ENCODE assay signal across 29 mouse cellular contexts in the genomic region with DNA sequence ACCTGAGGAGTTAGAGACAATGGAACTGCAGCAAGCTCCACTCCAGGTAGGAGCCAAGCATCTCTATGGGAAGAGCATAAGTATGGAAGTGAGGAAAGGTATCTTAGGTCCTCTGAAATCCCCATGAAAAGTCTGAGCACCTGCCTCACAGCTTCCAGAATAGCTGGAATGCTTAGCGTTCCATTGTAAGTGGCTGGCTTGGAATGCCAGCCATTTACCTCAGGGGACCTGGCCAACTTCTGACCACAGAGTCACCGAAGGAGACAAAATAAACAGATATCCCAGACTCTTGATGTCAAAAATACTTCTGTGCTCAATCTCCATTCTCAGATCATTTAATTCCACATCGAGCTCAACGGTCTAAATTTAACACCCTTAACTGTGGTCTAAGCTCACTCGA.
DNase-seq lines count a peak whose midpoint lies in the region; ATAC-seq lines count a peak whose summit lies in the region.
"Had no signal": no experiment of that assay in that cellular context is flagged by ENCODE, and none has a peak within 500 bp of the region (broad histone marks: within the 10 kb centered on the region; RNA-seq: fewer than 3 reads in every experiment).

No protein-coding gene starts in this region.

- no peak for ATAC-seq in kidney, embryonic 14.5 days (ENCODE audit: low FRiP score, low TSS enrichment)
- ATAC-seq in lung, embryonic 16.5 days (ENCODE audit: low read depth), result no peak
- no peak for ATAC-seq in neural tube, embryonic 15.5 days (ENCODE audit: low FRiP score)
- ATAC-seq: forebrain, embryonic 16.5 days; intestine, postnatal 0 days; midbrain, embryonic 16.5 days had no signal

- H3K27ac ChIP-seq in kidney, embryonic 14.5 days (ENCODE audit: low read depth, low read length), result no peak overlapping the region
- H3K27ac ChIP-seq in lung, embryonic 16.5 days (ENCODE audit: low read length), result peak overlapping the region; percentile 34; the same call in 1 of the 2 replicates
- H3K27ac ChIP-seq in neural tube, embryonic 15.5 days (replicated peaks), result no peak overlapping the region
- H3K27ac ChIP-seq: embryonic facial prominence, embryonic 13.5 days; forebrain, embryonic 10.5 days; gastrocnemius, adult 2 months; hindbrain, embryonic 14.5 days; liver, embryonic 13.5 days had no signal

- WGBS in kidney, embryonic 14.5 days, result 82% methylated on average over 5 of the region's 5 CpGs
- 62% methylated on average over 5 of the region's 5 CpGs for WGBS in lung, embryonic 16.5 days
- 85% methylated on average over 5 of the region's 5 CpGs for WGBS in neural tube, embryonic 15.5 days

- no peak overlapping the region for H3K9ac ChIP-seq in kidney, embryonic 14.5 days (ENCODE audit: low read depth, low read length)
- H3K9ac ChIP-seq in lung, embryonic 16.5 days (ENCODE audit: low read length), result no peak overlapping the region
- no peak overlapping the region for H3K9ac ChIP-seq in neural tube, embryonic 15.5 days (replicated peaks)
- H3K9ac ChIP-seq: embryonic facial prominence, embryonic 13.5 days; heart, embryonic 12.5 days; hindbrain, embryonic 14.5 days; liver, embryonic 13.5 days; lung, embryonic 14.5 days had no signal

- H3K36me3 ChIP-seq in kidney, embryonic 14.5 days (ENCODE audit: control insufficient read depth, insufficient read depth, low read length), result peaks cover 81% of the 10 kb centered on the region
- peaks cover 43% of the 10 kb centered on the region for H3K36me3 ChIP-seq in lung, embryonic 16.5 days (ENCODE audit: control insufficient read depth, insufficient read depth, low read length)
- H3K36me3 ChIP-seq in neural tube, embryonic 15.5 days, result no peaks in the 10 kb centered on the region

- H3K27me3 ChIP-seq in kidney, embryonic 14.5 days (ENCODE audit: control insufficient read depth, insufficient read depth, low read length), result no peaks in the 10 kb centered on the region
- no peaks in the 10 kb centered on the region for H3K27me3 ChIP-seq in lung, embryonic 16.5 days (ENCODE audit: control insufficient read depth, insufficient read depth, low read depth, low read length)
- no peaks in the 10 kb centered on the region for H3K27me3 ChIP-seq in neural tube, embryonic 15.5 days (replicated peaks)
- H3K27me3 ChIP-seq: embryonic facial prominence, embryonic 13.5 days; heart, embryonic 12.5 days; liver, embryonic 13.5 days had no signal

- H3K4me1 ChIP-seq in kidney, embryonic 14.5 days (ENCODE audit: control insufficient read depth, insufficient read depth, low read length), result no peaks in the 10 kb centered on the region; the same call in 1 of the 2 replicates
- H3K4me1 ChIP-seq in lung, embryonic 16.5 days (replicated peaks; ENCODE audit: control insufficient read depth, insufficient read depth, low read length), result peaks cover 31% of the 10 kb centered on the region
- H3K4me1 ChIP-seq in neural tube, embryonic 15.5 days, result no peaks in the 10 kb centered on the region
- H3K4me1 ChIP-seq: liver, embryonic 13.5 days had no signal

- no peak overlapping the region for H3K4me3 ChIP-seq in kidney, embryonic 14.5 days (ENCODE audit: low read length)
- no peak overlapping the region for H3K4me3 ChIP-seq in lung, embryonic 16.5 days (ENCODE audit: low read length)
- no peak overlapping the region for H3K4me3 ChIP-seq in neural tube, embryonic 15.5 days (replicated peaks)
- H3K4me3 ChIP-seq: embryonic facial prominence, embryonic 13.5 days; forebrain, embryonic 10.5 days; gastrocnemius, adult 2 months; heart, embryonic 12.5 days; liver, embryonic 13.5 days had no signal

- H3K9me3 ChIP-seq in kidney, embryonic 14.5 days (ENCODE audit: control insufficient read depth, low read length), result no peaks in the 10 kb centered on the region
- no peaks in the 10 kb centered on the region for H3K9me3 ChIP-seq in lung, embryonic 16.5 days (ENCODE audit: control insufficient read depth, low read length)
- no peaks in the 10 kb centered on the region for H3K9me3 ChIP-seq in neural tube, embryonic 15.5 days (replicated peaks)
- H3K9me3 ChIP-seq: embryonic facial prominence, embryonic 13.5 days; forebrain, embryonic 10.5 days; heart, embryonic 12.5 days; liver, embryonic 13.5 days had no signal

- peak; percentile 26 for DNase-seq in kidney, adult 9 months
- peak; percentile 42 for DNase-seq in kidney, postnatal 14 days
- DNase-seq in lung, postnatal 36 days, result peak; percentile 58
- DNase-seq in adrenal gland, adult (ENCODE audit: inconsistent age in 2 of 2, low spot score in 1 of 2), result no peak
- DNase-seq in adrenal gland, postnatal 10 days, result no peak
- DNase-seq: adrenal gland, postnatal 14 days; B cell, adult 2 months; cerebellum, adult 11 months; cerebellum, postnatal 10 days; gastrocnemius, adult 2 months; gastrocnemius, postnatal 36 days; heart, adult 18-20 months; left cerebral cortex, postnatal 4 days; liver, embryonic 13.5 days; lung, embryonic 14.5 days; right cerebral cortex, adult 18-20 months; spleen, adult 18-20 months; thymus, postnatal 14 days had no signal

- H3K4me2 ChIP-seq in kidney, embryonic 14.5 days (replicated peaks; ENCODE audit: low read depth, low read length), result no peak overlapping the region
- H3K4me2 ChIP-seq in lung, embryonic 16.5 days (ENCODE audit: low read depth, low read length), result no peak overlapping the region
- no peak overlapping the region for H3K4me2 ChIP-seq in neural tube, embryonic 15.5 days
- H3K4me2 ChIP-seq: embryonic facial prominence, embryonic 13.5 days; heart, embryonic 12.5 days; hindbrain, embryonic 14.5 days; liver, embryonic 13.5 days; lung, embryonic 14.5 days; midbrain, embryonic 11.5 days had no signal

Comparison
In these comparisons a context has a peak if more than half of its experiments do, and no peak if none do; other contexts are left out.
1. DNase-seq: peak in kidney, adult 9 months (single experiment), kidney, postnatal 14 days (single experiment) and lung, postnatal 36 days (single experiment); none in adrenal gland, adult (0 of 2) and adrenal gland, postnatal 10 days (single experiment).